ENCODE assay signal across 8 mouse cellular contexts in genomic region chr11:63922091-63922621, GRCm38 (mm10). TPM values are rescaled to one million over a fixed set of nuclear protein-coding genes. Genes with fewer than 3 reads are reported as not detected.
A peak's percentile ranks its signal among the peaks of the same experiment; 100 is the strongest.
DNase-seq lines count a peak whose midpoint lies in the region; ATAC-seq lines count a peak whose summit lies in the region.

Gene Hs3st3b1, minus strand, starts transcription at chr11:63922290.

- peak within 1 kb of the TSS; percentile 54 for H3K4me3 ChIP-seq in intestine, embryonic 14.5 days (ENCODE audit: low read depth, low read length)

- H3K27ac ChIP-seq in intestine, embryonic 14.5 days (ENCODE audit: low read depth) = no peak within 1 kb of the TSS

- peak; percentile 99 for DNase-seq in embryo, embryonic 10.5 days (ENCODE audit: low spot score)
- peak; percentile 85 to 88 for DNase-seq in gastrocnemius, postnatal 36 days
- peak; percentile 93 for DNase-seq in intestine, embryonic 14.5 days (ENCODE audit: low spot score)
- peak; percentile 86 to 88 for DNase-seq in left cerebral cortex, postnatal 14 days (ENCODE audit: low spot score in 2 of 2)
- peak; percentile 80 for DNase-seq in right cerebral cortex, postnatal 14 days
- peak; percentile 78 for DNase-seq in urinary bladder, postnatal 25 days (ENCODE audit: low spot score)

- H3K27me3 ChIP-seq in intestine, embryonic 14.5 days (replicated peaks; ENCODE audit: control insufficient read depth, insufficient read depth, low read length) = peaks cover 86% of the 10 kb centered on the region

- peak within 1 kb of the TSS; percentile 51 for H3K9ac ChIP-seq in intestine, embryonic 14.5 days (ENCODE audit: low read length)

- H3K9me3 ChIP-seq in intestine, embryonic 14.5 days (ENCODE audit: control insufficient read depth, low read length) = no peaks in the 10 kb centered on the region

- H3K36me3 ChIP-seq in intestine, embryonic 14.5 days (ENCODE audit: control insufficient read depth, insufficient read depth, low read length) = no peaks in the 10 kb centered on the region

- H3K4me2 ChIP-seq in intestine, embryonic 14.5 days (ENCODE audit: low read length) = peak within 1 kb of the TSS; percentile 92

- H3K4me1 ChIP-seq in intestine, embryonic 14.5 days (replicated peaks; ENCODE audit: control insufficient read depth, insufficient read depth, low read length) = peaks cover 19% of the 10 kb centered on the region

- intact Hi-C loops in gastrocnemius, postnatal 36 days (cut with DNase I) = loop anchor here (2.0 to 10.0 kb wide), 4 partner anchors 155 to 1053 kb away; partner anchors contain the start of genes Cox10 and Elac2
- intact Hi-C loops in left cerebral cortex, postnatal 14 days (cut with DNase I) = loop anchor here (5.0 kb wide), 4 partner anchors 520 to 1045 kb away; no protein-coding TSS in a partner anchor

- WGBS in intestine, embryonic 14.5 days = under 1% methylated on average over 43 of the region's 43 CpGs

- peak; percentile 94 for ATAC-seq in activated CD4-positive, CD25-positive, alpha-beta regulatory T cell, adult 4 months
- ATAC-seq in intestine, embryonic 14.5 days (replicated peaks; ENCODE audit: low FRiP score, low TSS enrichment, low read depth) = peak; percentile 93
- ATAC-seq in megakaryocyte-erythroid progenitor cell, adult 5-6 weeks (replicated peaks; ENCODE audit: low FRiP score, low TSS enrichment, poor library complexity, severe bottlenecking) = peak; percentile 91

RNA-seq across cellular contexts. Expression of gene Hs3st3b1, which starts in this region (rescaled TPM):
- 1 to 10 TPM; 2.5 to 3.0 TPM for polyA plus RNA-seq in activated CD4-positive, CD25-positive, alpha-beta regulatory T cell, adult 4 months (2017; shearing (Covaris generic))
- under 1 TPM; 0.30 to 0.43 TPM for total RNA-seq in gastrocnemius, postnatal 36 days (2021)
- polyA plus RNA-seq in intestine, embryonic 14.5 days (2014; fragmentation: Nextera tagmentation; extraction: Ambion mirVana) = 5.3 and 5.9 TPM in 2 replicates
- 1 to 10 TPM in 1 of 2 experiments, under 1 TPM in 1; 0.87 to 1.3 TPM for total RNA-seq in left cerebral cortex, postnatal 14 days (2021)
- total RNA-seq in megakaryocyte-erythroid progenitor cell, adult 5-6 weeks (2014; fragmentation: Nextera tagmentation) = 0.22 TPM in 1 of 2 replicates, not detected in the other
- 0.19 and 0.80 TPM in 2 replicates for total RNA-seq in megakaryocyte-erythroid progenitor cell, adult 5-6 weeks (2017)

Comparison
In these comparisons a context has a peak if more than half of its experiments do, and no peak if none do; other contexts are left out.
1. Peak in DNase-seq in gastrocnemius, postnatal 36 days; RNA of the gene not detected or under 1 TPM.
2. Peak in ATAC-seq in megakaryocyte-erythroid progenitor cell, adult 5-6 weeks; RNA of the gene not detected or under 1 TPM.